Mouse (Mus musculus) retina, adult 2 months (tissue): ENCODE results near the gene Pfkfb3.
"Not testable (repeated sequence)": the region's sequence is repeated elsewhere in the genome, so short reads cannot be mapped to it uniquely, and the experiment has no call there.

Source experiments
- DNase-seq: peaks from one replicate; pipeline ENCODE4 v3.0.0-alpha.2; 2012; ENCODE audit warnings: low read depth, low spot score

The Pfkfb3 gene

DNA sequence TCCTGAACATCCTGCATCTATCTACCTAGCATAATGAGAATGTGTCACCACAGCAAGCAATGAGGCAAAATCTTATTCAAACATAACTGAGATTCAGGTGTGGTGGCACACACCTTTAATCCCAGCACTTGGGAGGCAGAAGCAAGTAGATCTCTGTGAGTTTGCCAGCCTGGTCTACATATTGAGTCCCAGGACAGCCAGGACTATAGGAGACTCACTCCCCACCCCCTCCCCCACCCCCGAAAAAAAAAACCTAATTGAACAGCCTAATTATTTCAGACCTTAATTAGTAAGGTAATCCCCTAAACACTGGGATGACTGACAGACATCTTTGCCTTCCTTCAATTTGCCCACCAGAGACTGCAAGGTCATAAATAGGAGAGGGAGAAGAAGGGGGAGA lies 2.2 kb downstream of the Pfkfb3 start:
- DNase-seq: no peak

DNA sequence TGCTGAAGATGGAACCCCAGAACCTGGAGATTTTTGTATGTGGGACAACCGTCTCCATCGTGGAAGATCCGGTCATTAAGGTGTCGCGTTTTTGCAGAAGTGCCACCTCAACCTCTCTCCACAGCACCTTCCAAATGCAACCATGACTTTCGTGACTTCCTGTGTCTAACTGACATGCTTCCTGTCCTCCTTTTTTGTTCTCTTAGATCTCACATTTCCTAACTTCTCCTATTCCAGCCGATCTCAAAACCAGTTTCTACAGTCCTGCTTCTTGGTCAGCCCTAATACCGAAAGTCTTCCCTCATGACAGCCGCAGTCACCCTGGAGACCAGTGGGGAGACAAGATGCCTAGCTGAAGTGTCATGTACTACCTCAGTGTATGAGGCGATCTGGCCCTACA lies 5.4 kb downstream of the Pfkfb3 start:
- no peak for DNase-seq

DNA sequence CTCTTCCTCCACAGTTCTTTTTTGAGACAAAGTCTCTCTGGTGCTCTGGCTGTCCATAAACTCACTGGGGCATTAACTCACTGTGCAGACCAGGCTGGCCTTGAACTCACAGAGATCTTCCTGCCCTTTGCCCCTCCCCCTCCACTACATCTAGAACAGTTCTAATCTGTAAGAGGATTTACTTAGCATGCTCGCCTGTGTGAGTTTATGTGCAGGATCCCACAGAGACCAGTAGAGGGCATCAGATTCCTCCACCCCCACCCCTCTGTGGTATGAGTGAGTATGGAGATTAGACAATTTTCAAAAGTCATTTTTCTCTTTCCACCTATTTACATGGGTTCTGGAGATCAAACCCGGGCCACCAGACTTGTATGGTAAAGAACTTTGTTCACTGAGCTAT lies 6.3 kb downstream of the Pfkfb3 start:
- no peak for DNase-seq

DNA sequence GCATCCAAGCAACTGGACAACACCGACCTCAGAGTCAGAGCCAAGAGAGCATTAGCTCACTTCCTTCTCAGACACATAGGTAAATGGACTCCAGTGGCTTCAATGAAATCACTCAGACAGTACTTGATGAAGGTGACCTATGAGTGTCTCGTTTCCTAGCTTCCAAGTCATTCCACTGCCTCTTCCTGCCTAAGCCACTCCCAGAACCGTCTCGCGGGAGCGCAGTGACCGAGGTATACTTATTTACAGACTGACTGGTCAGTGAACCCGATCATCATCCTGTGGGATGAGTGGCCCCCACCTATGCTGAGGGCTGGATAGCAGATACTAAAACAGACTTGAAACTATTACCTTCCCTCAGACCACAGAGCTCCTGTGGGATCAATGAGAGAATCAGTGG lies 7.8 kb downstream of the Pfkfb3 start:
- no peak for DNase-seq

DNA sequence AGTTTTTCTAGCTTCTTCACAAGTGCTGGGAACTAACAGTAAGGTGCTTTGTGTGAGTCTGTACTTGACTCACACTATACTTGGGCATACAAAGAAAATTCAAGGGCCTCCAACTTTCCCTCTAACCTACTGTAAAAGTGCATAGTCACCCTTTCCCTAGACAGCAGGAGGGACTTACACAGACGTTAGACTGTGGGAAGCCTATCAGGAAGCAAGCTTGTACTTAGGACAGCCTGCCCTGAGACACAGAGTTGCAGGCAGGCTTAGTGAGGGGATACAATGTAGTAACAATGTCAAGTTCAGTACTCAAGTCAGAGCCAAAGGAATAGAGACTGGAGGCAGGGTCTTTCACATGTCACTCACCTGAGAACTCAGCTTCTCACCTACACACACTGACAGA lies 8.5 kb downstream of the Pfkfb3 start:
- no peak for DNase-seq

DNA sequence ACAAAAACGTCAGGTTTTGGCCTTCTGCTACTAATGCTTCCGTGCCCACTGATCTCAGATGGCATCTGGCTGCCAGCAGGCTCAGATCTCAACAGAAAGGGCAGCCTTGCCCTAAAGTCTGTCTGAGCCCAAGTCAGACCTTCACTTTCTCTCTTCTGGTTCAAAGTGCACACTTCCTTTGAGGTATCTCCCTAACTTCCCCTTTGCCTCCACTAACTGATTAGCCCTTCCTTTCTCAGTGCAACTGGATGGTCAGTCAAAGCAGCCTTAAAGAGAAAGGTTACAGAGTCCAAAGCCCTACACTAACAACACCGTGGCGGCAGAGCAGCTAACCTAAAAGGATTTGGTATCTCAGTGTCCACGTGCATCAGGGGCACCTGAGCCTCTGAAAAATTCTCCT lies 9.5 kb downstream of the Pfkfb3 start:
- no peak for DNase-seq

DNA sequence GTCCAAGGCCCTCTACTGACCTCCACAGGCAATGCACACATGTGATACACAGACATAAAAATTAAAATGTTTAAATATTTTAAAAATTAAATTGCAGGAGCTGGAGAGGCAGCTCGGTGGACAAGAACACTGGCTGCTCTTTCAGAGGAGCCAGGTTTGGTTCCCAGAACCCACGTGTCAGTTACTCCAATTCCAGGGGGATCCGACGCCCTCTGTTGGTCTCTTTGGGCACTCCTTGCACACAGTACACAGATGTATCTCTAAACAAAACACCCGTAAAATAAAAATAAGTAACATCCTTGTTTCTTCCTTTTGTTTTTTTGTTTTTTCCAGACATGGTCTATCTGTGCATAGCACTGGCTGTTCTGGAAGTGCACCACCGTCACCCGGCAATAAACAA lies 10.7 kb downstream of the Pfkfb3 start:
- no peak for DNase-seq

DNA sequence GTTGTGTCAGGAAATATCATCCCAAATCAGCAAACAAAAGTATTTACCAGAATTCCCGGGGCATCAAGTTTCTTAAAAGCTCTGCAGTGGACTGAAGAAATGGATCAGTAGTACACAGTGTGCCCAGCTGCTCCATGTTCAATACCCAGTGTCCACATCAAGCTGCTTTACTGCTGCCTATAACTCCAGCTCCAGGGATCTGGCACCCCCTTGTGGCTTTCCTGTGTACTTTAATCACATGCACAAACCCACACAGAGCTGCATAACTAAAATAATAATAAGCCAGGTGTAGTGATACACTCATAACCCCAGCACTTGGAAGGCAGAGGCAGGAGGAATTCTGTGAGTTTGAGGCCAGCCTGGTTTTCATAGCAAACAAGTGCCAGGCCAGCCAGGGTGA lies 11.2 kb downstream of the Pfkfb3 start:
- peak; percentile 52 for DNase-seq

DNA sequence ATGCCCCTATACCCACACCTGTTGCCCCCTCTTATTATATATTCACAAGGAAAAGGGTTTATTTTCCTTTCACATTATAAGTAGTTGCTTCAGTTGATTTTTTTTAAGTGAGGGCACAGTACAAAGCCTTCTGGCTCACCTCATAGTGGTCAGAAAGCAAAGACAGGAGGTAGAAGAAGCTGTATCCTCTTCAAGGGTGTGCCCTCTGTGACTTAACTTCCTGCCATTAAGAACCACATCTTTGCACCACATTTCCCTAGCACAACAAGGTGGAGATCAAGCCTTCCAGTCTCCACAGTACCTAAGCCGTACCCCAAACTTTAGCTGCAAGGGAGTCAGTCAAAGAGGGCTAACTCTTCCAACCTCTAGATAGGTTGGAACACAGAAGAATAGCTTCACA lies 11.8 kb downstream of the Pfkfb3 start:
- DNase-seq: no peak

DNA sequence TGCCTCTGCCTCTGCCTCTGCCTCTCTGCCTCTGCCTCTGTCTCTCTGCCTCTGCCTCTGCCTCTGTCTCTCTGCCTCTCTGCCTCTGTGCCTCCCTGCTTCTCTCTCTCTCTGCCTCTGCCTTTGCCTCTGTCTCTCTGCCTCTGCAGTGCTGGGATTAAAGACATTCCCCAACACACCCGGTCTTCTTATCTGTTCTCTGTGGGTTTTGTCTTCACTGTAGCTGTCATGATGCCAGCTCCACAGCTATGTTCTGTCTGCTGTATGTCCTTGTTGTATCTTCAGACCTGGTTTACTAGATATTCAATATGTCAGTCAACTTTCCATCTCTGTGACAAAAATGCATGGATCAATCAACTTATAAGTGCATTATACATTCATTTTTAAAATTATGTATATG lies 12.3 kb downstream of the Pfkfb3 start:
- not testable (repeated sequence) for DNase-seq

DNA sequence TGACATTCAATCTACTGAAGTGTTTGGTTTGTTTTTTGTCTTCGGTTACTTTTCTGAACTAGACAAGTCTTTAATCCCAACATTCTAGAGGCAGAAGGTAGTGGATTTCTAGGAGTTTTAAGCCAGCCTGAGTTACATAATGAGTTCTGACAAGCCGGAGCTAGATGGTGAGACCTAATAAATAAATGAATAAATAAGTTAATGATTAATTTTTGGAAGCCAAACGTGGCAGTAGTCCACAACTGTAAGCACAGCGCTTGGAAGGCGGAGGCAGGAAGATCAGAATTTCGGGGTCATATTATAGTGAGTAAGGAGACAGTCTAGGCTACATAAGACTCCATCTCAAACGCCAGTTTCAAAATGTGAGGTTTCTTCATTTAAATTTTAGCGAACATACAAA lies 17.9 kb downstream of the Pfkfb3 start:
- DNase-seq: no peak

DNA sequence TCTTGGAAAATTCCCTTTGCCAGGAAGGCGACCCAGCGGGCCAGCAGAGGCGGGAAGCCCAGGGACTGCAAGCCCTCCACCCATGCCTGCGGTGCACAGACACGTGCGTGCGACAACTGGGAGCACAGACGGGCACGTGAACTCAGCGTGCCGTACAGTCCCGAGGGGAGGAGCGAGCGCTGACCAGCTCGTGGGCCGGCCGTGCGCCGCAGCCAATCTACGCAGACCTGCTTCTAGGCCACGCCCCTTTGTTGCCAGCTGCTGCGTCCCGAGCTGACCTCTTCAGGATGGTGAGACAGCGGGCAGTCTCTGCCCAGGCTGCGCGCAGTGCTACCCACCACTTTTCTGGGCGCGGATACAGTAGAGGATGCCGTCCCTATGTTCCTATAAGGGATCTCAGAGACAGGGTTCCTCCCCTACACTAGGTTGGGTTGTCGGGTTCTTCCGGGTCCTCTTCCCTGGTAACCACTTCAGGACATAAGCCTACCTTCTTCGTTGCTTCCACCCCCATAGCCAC lies 18.4 kb downstream of the Pfkfb3 start:
- peak; percentile 72 for DNase-seq

DNA sequence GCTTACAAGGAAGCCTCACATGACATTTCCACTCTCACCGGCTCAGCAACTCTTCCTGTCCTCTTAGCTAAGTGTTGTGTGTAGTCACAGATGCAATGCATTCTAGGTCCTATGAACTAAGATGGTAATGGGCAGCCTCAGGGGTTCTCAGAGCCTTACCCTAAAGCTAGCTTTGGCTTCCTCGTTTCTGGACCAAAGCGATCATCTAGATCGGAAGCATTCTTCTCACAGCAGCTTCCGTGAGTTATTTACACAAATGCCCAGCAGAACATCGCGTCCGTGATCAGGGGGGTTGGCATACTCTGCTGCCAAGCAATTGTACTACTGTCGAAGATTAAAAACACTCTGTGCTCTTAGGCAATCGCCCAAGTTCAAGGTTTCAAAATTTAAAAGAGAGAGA lies 19.1 kb downstream of the Pfkfb3 start:
- no peak for DNase-seq

DNA sequence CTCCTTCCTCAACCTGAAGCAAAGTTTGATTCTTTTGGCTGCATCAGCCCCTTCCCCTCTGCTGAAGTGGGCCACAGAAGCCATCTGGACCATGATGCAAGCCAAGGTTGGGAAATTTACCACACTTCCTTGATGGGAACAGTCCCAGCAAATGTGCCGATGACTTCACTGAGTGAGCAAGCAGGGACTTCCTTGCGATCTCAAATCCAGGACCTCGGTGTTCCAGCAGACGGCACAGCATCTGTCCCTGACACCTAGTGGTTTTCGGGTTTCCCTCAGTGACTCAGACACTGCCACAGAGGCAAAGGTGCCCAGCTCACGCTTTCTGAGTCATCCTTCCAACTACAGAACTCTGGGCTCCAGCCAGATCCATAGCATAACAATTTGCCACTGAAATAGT lies 23.8 kb downstream of the Pfkfb3 start:
- no peak for DNase-seq

DNA sequence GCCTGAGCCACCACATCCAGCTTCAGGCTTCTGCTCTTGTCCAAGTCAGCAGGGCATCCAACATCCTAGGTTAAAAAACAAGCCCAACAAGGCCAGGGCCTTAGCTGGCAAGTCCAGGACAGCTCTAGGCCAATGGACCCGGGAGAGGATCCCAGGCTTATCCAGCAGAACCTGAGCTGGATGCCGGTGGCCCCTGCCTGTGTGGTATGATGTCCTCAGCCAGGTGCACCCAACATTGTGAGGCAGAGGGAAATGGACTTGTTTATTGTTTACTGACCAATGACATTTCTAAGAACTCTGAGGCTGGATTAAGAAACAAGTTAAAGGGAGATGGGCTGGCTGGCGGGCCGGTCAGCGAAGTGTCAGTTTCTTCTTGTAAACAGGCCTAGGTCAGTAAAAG lies 27.8 kb downstream of the Pfkfb3 start:
- DNase-seq: no peak

DNA sequence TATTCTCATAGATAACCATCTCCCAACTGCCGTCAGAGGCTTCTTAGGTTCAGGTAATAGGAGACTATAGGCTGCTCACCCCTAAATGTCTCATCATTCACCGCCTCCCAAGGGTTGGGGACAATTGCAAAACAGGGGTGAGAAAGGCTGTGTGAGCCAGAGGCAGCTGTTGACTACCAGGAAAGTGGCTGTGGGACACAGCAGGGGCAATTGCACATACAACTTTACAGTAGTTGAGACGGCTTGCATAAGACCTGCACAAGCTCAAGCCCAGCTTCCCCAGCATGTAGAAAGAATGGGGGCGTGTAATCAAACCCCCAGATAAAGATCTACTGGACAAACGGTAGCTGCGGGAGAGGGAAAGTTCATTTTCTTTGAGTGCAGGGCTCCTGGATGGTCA lies 29.1 kb downstream of the Pfkfb3 start:
- no peak for DNase-seq

DNA sequence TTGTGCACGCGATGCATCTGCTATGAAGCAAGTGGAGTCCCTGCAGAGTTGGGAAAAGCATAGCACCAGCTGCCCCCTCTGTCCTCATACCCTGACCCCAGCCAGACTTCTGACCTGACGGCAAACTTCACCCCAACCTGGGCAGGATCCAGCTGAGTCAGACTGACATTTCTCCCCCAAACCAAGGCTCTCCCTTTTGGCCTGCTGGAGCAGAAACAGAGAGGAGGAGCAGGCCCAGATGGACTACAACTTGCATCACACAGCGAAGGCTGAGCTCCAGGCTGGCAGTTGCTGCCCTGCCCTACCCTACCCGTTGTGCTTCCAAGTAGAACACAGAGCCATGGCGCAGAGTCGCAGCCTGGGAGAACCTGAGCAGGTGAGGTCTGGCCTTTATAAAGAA lies 32.1 kb downstream of the Pfkfb3 start:
- no peak for DNase-seq

DNA sequence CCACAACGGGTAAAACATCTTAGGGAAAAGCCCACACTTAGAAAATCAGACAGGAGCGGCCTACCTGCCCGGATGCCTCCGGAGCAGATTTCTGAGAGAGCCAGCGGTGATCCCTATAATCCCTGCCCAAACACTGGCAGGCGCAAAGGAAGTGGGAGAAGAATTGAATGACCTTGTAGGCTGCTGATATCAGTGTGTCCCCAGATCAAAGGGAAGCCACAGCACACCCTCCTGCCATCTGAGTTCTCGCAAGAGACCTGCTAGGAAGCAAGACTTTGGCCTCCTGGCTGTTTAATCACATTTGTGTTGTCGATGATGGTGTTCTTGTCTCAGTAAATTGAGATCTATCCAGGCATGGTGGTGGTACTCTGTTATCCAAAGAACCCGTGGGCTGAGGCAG lies 33.1 kb downstream of the Pfkfb3 start:
- DNase-seq: no peak

DNA sequence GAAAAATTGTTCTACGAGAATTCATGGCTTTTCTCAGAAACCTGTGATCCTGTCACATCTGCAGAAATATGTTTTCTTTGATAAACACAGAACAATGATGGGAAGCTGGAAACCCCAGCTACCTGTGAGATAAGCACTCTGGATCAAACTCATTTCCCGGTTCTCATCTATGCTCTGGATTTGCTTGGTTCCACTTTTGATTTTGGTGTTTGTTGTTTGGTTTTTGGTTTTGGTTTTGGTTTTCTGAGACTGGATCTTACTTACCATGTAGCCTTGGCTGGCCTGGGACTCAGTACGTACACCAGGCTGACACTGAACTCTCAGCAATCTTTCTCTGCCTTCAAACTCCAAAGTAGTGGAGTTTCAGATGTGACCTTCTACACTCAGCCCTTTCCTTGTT lies 38.0 kb downstream of the Pfkfb3 start:
- no peak for DNase-seq

DNA sequence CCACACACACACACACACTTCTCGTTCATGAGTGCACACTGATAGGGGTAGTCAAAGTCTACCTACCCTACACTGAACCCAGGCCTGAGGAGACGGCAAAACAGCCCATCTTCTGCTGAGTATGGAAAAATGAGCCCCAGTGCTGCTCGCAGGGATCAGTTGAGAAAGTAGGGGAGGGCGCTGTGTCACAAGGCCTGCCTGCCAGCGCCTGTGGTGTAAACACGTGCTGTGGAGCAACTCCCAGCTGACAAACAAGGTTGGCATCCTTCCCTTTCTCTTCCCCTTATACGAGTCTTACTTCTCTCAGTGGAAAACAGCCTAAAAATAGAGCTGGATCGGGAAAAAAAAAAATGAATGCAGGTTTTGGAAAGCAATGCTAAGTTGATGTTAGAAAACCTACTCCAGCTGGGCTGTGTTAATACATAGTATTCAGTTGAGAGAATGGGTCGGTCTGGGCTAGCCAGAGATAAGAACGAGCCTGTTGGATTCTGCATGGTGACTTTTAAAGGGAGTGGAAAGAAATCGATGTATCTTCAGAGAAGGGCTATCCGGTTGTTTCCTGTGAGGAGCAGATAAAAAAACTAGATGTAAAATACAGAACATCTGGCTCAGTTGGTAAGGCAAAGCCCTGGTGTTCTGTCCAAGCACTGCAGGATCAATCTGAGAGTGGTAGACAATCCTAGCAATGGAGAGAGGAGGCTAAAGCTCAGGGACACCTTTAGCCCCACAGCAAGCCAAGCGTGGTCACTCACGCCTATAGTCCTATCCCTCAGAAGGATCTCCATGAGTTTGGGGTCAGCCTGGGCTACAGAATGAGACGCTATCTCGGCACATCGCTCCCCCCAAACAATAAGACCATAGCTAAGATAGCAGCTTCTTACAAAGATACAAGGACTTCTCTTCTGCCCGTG lies 40.6 kb downstream of the Pfkfb3 start:
- no peak for DNase-seq

DNA sequence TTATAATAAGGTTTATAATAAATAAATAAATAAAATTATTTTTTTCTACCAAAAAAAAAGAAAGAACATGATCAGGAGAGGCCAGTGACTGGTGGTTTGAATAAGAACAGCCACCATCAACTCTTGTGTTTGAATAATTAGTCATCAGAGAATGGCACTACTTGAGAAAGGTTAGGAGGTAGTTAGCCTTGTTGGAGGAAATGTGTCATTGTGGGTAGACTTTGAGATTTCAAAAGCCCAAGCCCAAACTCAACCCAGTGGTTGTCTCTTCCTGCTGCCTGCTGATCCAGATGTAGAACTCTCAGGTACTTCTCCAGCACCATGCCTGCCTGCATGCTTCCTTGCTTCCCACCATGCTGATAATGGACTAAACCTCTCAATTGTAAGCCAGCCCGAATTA lies 41.8 kb downstream of the Pfkfb3 start:
- DNase-seq: no peak

DNA sequence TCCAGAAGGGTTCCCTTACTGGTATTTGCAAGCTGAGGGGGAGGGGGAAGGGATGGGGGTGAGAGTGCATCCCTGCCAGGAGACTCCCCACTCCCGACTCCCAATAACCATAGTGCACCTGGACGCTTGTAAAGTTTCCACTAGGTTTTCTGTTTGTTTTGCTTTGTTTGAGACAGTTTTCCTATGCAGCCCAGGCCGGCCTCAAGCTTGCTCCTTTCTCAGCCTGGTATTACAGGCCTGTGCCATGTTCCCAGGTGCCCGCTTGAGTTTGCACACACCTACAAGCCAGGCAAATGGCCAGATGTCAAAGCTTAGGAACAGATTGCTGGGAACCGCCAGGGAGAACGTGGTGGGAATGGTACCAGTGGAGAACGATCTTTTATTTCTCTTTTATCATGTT lies 50.1 kb downstream of the Pfkfb3 start:
- DNase-seq: no peak

DNA sequence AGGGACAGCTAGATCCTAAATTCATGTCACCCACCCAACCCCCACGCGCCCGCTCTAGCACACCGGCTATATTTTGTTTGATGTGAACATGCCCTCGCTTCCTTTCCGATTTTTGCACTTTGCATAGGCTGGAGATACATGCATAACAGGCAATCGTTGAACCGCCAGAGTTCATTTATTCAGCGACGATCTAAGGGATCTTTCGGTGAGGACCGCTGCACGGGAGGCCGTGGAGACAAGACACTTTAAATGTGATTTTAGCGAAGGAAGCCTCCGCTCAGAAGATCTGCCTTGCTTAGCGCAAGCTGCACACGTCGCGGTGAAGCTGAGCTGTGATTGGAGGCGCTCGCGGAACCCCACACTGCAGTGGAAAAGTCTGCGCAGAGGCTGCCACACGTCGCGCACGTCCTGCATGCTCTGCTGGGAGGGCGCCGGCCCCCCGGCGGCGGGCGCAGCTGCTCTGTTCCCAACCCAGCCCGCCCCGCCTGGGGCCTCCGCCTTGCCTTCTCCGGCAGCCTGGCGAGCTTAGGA lies 50.9 kb downstream of the Pfkfb3 start:
- peak; percentile 73 for DNase-seq
